Mouse (Mus musculus): ENCODE data around the gene Slc25a10.

Gene Slc25a10

DNA sequence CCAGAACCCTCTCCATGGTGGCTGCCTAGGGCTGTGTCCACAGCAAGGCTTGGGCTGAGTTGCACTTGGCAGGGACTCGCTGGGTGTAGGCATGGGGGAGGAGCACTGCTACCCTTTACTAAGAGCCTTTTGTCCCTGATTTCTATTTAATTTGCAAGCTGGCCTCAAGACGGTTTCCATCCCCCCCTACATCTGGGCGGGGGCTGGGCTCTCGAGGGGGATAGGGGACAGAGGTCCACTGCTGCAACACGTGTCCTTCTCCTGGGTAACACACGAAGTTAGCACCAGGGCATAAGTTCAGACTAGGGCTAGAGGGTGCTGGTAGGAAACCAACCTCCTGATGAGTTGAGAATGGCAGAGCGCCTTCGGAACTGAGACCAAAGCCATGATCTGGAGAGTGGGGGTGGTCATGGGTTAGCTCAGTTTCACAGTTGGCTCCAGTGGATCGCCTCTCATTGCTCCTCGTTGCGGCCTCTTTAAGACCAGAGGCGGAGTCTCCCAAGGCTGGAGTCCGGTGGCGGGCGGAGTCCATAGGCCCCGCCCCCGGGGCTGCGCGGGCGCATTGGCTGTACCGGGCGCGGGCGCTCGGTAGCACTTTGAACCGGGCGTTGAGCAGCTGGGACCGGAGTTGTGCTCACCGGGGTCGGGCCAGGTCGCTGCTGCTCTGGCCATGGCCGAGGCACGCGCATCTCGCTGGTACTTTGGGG, at the start of gene Slc25a10:
Slc25a10 (plus strand) TSS at position 524 of the 707 bp plus-strand sequence.
- DNase-seq: peak; percentile 96

- no peak for DNase-seq
Measured at GRCm38 (mm10) chr11:120442344-120442743, 49.3 kb upstream of the Slc25a10 start, which contains the start of gene Tspan10. Gene Tspan10 (plus strand): TSS chr11:120442644.

- DNase-seq: no peak
Measured at GRCm38 (mm10) chr11:120442765-120443280, 48.8 kb upstream of the Slc25a10 start.

GRCm38 (mm10) chr11:120444106-120444505, 47.5 kb upstream of the Slc25a10 start:
- no peak for DNase-seq

DNA sequence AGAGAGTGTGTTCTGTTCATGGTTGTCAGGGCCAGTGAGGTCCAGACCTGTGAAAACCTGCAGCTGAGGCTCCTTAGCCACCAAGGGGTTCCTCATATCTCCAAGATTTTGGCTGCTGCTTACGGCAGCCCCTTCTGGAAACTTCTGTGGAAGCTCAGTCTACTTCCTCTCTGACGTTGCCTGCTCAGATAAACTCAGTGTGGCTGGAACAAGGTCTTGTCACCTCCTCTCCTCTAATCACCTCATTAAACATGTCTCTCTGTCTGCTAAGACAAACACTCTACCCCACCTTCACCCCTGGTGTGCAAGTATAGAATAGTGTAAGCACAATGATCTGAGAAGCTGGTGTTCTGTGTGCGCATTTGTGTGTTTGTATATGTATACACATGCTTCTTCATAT, 46.2 kb upstream of the Slc25a10 start:
- DNase-seq: no peak

- DNase-seq: no peak
Measured at GRCm38 (mm10) chr11:120447179-120447578, 44.5 kb upstream of the Slc25a10 start.

DNA sequence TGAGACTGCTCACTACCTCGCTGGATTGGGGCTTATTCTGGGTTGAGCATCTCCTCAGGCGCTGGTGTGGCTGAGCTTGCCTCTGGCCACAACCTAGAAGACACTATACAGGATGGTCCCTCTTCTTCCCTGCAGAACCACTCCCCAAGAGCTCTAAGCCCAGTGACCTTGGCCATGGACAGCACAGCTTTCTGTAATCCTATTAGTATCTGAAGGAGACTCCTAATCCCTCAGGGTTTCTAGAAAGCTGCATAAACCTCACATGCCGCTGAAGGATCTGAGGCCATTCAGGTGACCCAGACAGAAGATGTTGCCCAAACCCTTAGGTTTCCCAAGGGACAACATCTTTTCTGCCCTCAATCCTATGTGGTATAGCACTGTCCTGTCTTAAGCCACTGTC, 39.4 kb upstream of the Slc25a10 start:
- DNase-seq: no peak

DNA sequence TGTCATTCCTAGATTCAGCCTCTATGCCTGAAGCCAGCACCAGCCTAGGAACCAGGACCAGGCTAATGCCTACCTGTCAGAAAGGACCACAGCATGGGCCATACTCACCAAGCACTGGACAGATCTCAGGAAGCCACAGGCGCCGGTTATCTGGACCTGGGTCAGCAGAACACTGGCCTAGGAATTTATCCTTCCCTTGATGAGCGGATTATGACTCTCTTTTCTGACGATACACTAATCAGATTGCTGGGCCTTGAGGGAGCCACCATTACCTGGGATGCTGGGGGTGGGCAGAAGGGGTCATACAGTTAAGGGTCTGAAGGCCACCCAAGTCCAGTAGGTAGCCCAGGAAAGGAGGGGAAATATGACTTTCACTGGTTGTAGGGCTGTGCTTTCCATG, 38.3 kb upstream of the Slc25a10 start, which contains the start of gene Pde6g:
Pde6g (minus strand) TSS at position 195 of the 400 bp plus-strand sequence.
- no peak for DNase-seq

- DNase-seq: no peak
Measured at GRCm38 (mm10) chr11:120454965-120455364, 36.7 kb upstream of the Slc25a10 start.

DNA sequence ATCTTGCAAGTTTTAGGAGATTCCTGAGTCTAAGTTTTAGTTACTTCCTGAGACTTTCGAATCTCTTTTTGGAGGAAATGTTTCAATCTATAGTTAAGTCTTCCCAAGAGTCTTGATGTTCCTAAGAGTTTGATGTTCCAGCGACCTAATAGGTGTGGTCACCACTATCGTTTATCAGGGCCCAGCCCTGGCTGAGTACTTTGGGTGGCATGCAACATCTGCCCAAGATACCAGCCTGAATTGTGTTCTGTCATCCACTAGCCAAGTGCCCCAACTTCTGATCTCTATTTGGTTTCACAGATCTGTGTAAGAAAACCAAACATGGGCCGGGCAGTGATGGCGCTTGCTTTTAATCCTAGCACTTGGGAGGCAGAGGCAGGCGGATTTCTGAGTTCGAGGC, 36.2 kb upstream of the Slc25a10 start:
- no peak for DNase-seq

DNA sequence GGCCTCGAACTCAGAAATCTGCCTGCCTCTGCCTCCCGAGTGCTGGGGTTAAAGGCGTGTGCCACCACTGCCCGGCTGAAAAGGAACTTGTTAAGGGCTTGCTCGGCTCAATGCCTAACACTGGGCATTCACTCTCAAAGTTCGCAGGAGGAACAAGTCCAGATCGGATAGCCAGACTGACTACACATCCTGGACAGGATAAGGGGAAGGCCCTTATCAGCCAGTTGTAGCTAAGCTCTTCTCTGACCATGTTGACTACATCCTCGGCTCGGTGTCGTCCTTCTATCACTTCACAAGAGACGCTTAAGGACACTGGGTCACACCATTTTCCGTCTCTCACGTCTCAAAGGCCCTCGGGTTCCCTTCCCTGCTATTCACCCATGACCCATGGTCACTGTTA, 34.3 kb upstream of the Slc25a10 start:
- DNase-seq: no peak

GRCm38 (mm10) chr11:120457772-120458751, 33.6 kb upstream of the Slc25a10 start, which contains the start of the genes Oxld1 and Ccdc137:
Gene Oxld1 (minus strand): TSS chr11:120458068.
Gene Ccdc137 (plus strand): TSS chr11:120458115.
- DNase-seq: peak; percentile 85

DNA sequence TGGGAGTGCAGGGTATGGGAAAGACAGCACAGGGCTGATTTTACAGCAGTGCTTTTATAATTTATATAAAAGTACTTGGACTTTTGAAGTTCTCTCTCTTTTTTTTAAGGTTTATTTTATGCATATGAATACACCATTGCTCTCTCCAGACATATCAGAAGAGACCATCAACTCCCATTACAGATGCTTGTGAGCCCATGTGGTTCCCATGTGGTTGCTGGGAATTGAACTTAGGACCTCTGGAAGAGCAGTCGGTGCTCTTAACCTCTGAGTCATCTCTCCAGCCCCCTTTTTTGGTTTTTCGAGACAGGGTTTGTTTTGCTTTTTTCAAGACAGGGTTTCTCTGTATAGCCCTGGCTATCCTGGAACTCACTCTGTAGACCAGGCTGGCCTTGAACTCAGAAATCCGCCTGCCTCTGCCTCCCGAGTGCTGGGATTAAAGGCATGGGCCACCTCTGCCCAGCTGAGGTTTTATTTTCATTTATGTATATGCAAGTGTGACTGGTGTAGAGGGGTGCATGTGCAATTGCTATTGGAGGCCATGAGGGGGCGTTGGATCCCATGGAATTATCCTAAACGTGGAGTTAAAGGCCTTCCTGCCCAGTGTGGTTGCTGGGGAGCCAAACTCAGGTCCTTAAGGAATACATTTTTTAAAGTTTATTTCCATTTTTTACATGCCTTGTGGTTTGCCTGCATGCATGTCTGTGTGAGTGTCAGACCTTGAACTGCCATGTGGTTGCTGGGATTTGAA, 32.6 kb upstream of the Slc25a10 start:
- DNase-seq: no peak

DNA sequence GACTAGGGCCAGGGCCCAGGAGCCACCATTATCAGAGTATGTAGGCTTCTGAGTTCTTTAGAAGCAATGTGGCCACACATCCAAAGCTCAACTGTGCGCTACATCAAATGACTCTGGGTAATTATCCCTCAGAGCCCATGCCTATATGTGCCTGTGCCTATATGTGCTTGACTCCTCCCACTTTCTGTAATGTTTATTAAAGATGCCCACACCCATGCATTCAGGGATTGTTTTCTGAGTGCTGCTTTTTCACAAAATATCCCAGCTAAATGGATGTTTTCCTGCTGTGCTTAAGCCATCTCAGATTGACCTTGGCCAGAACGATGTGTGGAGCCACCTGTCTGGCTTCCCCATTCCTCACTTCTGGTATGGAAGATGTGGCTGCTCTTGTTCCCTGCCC, 28.1 kb upstream of the Slc25a10 start:
- no peak for DNase-seq

GRCm38 (mm10) chr11:120464365-120464764, 27.3 kb upstream of the Slc25a10 start:
- DNase-seq: no peak

GRCm38 (mm10) chr11:120465521-120465920, 26.1 kb upstream of the Slc25a10 start:
- DNase-seq: no peak

GRCm38 (mm10) chr11:120467051-120467735, 24.4 kb upstream of the Slc25a10 start, which contains the start of gene Arl16:
Gene Arl16 (minus strand): TSS chr11:120467607.
- DNase-seq: peak; percentile 96

DNA sequence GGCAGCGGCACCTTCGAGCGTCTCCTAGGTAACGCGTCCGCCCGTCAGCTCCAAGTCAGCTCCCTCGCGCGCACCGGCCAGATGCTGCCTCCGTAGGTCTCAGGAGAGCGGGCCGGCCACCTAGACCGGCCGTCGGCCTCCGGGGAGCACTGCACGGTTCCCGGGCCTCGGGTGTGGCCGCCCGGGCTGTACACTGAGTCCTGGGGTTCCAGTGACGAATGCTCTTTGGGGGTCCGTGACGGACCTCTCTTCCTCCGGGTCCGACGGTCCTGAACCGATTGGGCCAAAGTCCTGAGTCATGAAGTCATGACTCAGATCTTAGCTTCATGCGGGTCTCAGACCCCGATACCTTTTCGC, 23.9 kb upstream of the Slc25a10 start:
- DNase-seq: no peak

DNA sequence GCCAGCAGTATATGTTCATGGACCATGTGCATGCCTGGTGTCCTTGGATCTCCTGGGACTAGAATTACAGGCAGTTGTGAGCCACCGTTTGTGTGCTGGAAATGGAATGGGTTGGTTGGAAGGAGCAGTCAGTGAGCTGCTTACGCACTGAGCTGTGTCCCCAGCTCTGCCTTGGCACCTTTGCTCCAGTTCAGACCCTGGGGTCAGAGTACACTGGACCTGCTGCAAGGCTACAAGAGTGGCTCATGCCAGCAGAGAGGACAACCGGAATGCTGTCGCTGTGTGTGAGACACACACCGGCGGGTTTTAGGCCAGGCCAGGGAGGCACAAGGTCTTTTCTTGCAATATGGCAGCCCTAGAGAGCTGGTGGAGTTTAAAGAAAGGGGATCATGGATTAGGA, 19.6 kb upstream of the Slc25a10 start:
- DNase-seq: peak; percentile 58

DNA sequence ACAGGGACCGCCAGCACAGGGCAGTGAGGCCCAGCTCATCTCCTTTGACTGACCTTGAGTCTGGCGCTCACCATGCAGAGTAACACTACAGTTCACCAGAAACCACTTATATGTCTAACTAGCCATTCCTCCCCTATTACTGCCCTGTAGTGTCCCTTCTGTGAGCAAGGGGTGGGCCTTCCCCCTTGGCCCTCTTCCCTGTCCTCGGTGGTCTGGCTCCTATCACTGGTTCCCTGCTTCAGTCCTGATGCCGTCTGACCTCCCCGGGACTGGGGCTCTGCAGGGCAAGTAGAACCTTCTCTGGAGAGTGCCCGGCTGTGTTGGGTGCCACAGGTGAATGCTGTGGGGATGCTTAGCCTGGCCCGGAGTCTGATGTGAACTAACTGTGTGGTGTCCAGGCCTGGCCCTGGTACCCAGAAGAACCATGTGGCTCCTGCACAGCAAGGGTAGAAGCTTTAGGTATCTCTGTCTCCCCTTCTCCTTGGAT, 8.1 kb upstream of the Slc25a10 start:
- no peak for DNase-seq

DNA sequence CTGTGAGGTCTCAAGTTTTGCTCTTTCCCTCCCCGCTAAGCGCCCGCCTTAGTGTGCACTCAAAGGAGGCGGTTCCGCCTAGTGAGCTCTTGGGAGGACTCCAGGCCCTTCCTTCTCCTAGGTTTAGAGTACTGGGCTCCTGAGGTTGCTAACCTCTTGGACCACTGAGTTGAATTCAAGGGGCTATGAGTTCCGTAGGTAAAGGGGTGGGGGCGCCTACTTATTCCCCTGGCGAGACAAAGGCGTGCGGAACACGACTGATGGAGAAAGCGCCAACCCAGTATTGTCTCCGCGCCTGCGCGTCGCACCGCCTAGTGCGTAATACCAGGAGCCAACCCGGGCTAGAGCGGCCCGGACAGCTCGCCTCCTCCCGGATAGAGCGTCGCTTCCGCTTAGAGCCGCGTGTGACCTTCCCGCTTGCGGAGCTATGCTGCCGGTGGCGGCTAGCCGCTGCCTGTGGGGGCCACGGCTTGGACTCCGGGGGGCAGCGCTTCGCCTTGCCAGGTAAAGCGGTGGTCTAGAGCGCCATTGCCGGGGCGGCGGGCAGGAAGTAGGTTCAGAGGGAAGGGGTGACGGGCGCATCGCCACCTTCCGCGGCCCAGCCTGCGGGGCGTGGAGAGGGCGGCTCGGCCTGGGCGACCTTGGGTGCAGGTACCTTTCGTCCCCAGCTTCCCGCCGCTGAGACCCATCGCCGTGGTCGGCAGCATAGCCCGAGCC, 7.2 kb upstream of the Slc25a10 start, which contains the start of gene Mrpl12:
Mrpl12 (plus strand) TSS at position 349 of the 717 bp plus-strand sequence.
- peak; percentile 94 for DNase-seq

Data from kidney, postnatal 14 days (tissue).